Mouse (Mus musculus): ENCODE measurements around the gene Ttc27.

- TF ChIP-seq MAX (IDR thresholded peaks at IDR 0.05; ENCODE audit: low read depth) (no peak), POLR2A (IDR thresholded peaks at IDR 0.05; ENCODE audit: insufficient read length, low read depth) (no peak), MYOD1 (IDR thresholded peaks at IDR 0.05; ENCODE audit: control insufficient read depth in 1 of 3, insufficient read length in 2 of 3, low read depth in 2 of 3) (no peak), TCF3 (IDR thresholded peaks at IDR 0.05; ENCODE audit: insufficient read length, low read depth) (no peak), USF1 (IDR thresholded peaks at IDR 0.05; ENCODE audit: low read depth) (no peak), E2F4 (IDR thresholded peaks at IDR 0.05; ENCODE audit: insufficient read depth) (no peak), MYOG (IDR thresholded peaks at IDR 0.05; ENCODE audit: control insufficient read depth in 1 of 3, insufficient read depth in 1 of 3, insufficient read length in 2 of 3, low read depth in 2 of 3) (no peak), CEBPB (IDR thresholded peaks at IDR 0.05; ENCODE audit: insufficient read depth, poor library complexity, severe bottlenecking) (no peak)
Observed at GRCm38 (mm10) chr17:74735392-74735791, 17.9 kb downstream of the Ttc27 start.
